Mouse (Mus musculus) neural tube, embryonic 11.5 days (tissue): Measurements from ENCODE around the gene Smg6. TPM values are rescaled to one million over a fixed set of nuclear protein-coding genes. Genes with fewer than 3 reads are reported as not detected.
A peak's percentile ranks its signal among the peaks of the same experiment; 100 is the strongest.

Source experiments
- ATAC-seq: fragments of 200-750 bp; cut with Nextera tagmentation; 2 replicates; pipeline ENCODE4 v1.8.0; 2017; ENCODE audit warnings: moderate number of reproducible peaks, mild to moderate bottlenecking, moderate TSS enrichment, moderate library complexity; ENCODE audit not compliant: insufficient read depth, low FRiP score, low TSS enrichment
- DNase-seq: peaks from one replicate; pipeline ENCODE4 v3.0.0-alpha.2; 2015; ENCODE audit warnings: low spot score
- H3K27ac ChIP-seq: fragments of 300-500 bp; sonication (generic); 2 replicates; pipeline ENCODE4 v1.5.1; 2014; ENCODE audit warnings: low read depth, mild to moderate bottlenecking, low read length
- H3K27me3 ChIP-seq: fragments of 300-500 bp; sonication (generic); 2 replicates; pipeline ENCODE4 v1.6.1; 2014; ENCODE audit warnings: mild to moderate bottlenecking, low read length, mixed read lengths; ENCODE audit not compliant: control insufficient read depth, insufficient read depth
- H3K36me3 ChIP-seq: fragments of 300-500 bp; sonication (generic); 2 replicates; pipeline ENCODE4 v1.6.1; 2014; ENCODE audit warnings: mild to moderate bottlenecking, low read length, moderate library complexity, mixed read lengths; ENCODE audit not compliant: control insufficient read depth, insufficient read depth
- H3K4me1 ChIP-seq: fragments of 300-500 bp; sonication (generic); 2 replicates; pipeline ENCODE4 v1.6.1; 2014; ENCODE audit warnings: low read length, mixed read lengths; ENCODE audit not compliant: control insufficient read depth, insufficient read depth
- H3K4me2 ChIP-seq: fragments of 300-500 bp; sonication (generic); 2 replicates; pipeline ENCODE4 v1.6.1; 2014; ENCODE audit warnings: low read depth, mild to moderate bottlenecking, moderate library complexity
- H3K4me3 ChIP-seq: fragments of 300-500 bp; sonication (generic); 2 replicates; pipeline ENCODE4 v1.5.1; 2014; ENCODE audit warnings: low read depth, low read length
- H3K9ac ChIP-seq: fragments of 300-500 bp; sonication (generic); 2 replicates; pipeline ENCODE4 v1.6.1; 2014; ENCODE audit warnings: mild to moderate bottlenecking, low read length
- H3K9me3 ChIP-seq: fragments of 300-500 bp; sonication (generic); 2 replicates; pipeline ENCODE4 v1.6.1; 2016; ENCODE audit warnings: low read length; ENCODE audit not compliant: control insufficient read depth
- WGBS: fragments of 180-500 bp; shearing (Covaris S2); extraction: QIAGEN DNeasy Blood & Tissue Kit; methylation state at CpG from one replicate; pipeline ENCODE4 v1.1.7; 2014; 5-methylcytosine and 5-hydroxymethylcytosine counted together
- polyA plus RNA-seq: library from polyadenylated mRNA; unstranded; fragments of >200 nt; fragmentation: Nextera tagmentation; extraction: Ambion mirVana; gene quantifications from 2 replicates; pipeline ENCODE4 v1.2.1, GENCODE M21; 2014

The Smg6 gene
- polyA plus RNA-seq, 1 experiment from 2014 or later = 17.4 TPM

DNA sequence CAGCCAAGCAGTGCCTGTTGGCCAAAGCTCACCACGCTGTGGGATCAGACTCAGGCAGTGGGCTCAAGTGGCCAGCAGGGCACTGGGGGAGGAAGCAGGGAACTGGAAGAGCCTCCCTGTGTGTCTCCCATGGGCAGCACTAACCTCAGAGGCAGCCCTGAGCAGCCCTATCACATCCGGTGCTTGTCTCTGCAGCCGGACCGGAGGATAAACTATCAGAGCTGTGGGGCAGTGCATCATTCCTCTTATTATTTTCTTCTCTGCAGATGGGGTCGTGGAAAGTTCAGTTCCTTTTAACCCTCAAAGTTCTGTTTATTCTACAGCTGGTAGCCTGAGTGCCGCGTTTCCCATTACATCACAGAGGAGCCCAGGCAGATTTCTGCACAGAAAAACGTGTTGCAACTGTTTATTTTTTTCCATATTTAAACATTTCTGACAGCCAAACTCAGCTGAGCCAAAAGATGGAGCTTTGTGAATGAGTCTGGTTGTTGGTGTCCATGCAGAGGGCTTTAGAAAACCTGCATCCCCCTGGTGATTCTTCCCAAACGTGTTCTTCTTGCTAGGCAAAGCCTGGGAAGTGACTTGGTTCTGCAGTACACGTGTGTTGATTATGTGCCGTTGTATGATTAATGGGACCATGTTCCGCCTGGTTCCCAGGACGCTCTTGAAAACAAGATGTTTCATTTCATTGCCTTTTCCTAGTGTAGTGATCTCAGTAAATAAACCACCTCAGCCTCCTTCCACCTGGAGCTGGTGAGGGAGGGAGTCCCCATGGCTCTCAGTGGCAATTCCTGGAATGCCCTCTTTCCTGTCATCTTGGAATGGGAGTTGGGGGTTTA is 126.3 kb downstream of the Smg6 start:
- H3K27ac ChIP-seq = peak overlapping the region; percentile 37
- no peak; the same call in 1 of the 2 replicates for ATAC-seq
- 35% methylated on average over 13 of the region's 13 CpGs for WGBS

DNA sequence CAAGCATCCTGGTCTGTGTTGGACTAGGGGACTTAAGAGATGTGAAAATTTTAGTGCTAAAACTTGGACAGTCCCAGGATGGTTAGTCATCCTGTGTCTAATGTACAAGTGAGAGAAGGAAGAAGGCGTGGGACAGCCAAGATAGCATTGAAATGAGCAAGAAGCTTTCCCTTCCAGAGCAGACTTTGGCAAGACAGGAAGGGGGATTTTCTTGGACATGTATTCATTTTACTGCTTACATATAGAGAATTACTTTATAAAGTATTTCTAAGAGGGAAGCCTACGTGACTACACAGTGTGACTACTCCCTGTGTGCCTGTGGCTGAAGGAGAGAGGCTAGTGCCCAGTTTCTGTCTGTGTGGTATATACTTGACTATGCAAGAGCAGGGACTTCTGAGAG is 127.4 kb downstream of the Smg6 start:
- WGBS = 91% methylated on average over 2 of the region's 2 CpGs
- H3K27me3 ChIP-seq = no peaks in the 10 kb centered on the region
- ATAC-seq = no peak

More for the DNA sequence above, 126.3 kb downstream of the Smg6 start:
- Histone ChIP-seq H3K9me3 (no peaks in the 10 kb centered on the region), H3K4me2 (no peak overlapping the region), H3K27me3 (no peaks in the 10 kb centered on the region), H3K4me3 (no peak overlapping the region), H3K9ac (no peak overlapping the region), H3K36me3 (0 out of 2 replicates have a peak, but pooled peaks cover 2% of the 10 kb centered on the region), H3K4me1 (peaks cover 17% of the 10 kb centered on the region)
- peak; percentile 47 for DNase-seq

DNA sequence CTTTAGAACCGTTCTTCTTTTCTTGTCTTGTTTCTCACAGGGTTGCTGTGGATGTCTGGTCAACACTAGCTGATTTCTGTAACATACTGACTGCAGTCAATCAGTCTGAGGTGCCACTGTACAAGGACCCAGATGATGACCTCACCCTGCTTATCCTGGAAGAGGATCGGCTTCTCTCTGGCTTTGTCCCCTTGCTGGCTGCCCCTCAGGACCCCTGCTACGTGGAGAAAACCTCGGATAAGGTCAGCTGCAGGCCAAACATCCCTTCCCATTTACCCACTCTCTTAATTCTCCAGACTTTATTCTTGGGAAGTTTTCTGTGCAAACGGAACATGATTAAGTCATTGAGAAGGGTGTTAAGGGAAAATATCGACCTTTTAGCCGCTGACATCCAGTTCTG is 128.1 kb downstream of the Smg6 start:
- H3K9me3 ChIP-seq = no peaks in the 10 kb centered on the region
- no peak overlapping the region for H3K4me2 ChIP-seq
- peaks cover 17% of the 10 kb centered on the region for H3K4me1 ChIP-seq
- WGBS = 59% methylated on average over 7 of the region's 7 CpGs
- 0 out of 2 replicates have a peak, but pooled peaks cover 2% of the 10 kb centered on the region for H3K36me3 ChIP-seq
- no peak for DNase-seq
- H3K9ac ChIP-seq = no peak overlapping the region
- H3K4me3 ChIP-seq = no peak overlapping the region
- ATAC-seq = no peak
- H3K27ac ChIP-seq = 0 out of 2 replicates have a peak overlapping the region, but pooled peaks have one; percentile 35
- no peaks in the 10 kb centered on the region for H3K27me3 ChIP-seq

More for the DNA sequence above, 127.4 kb downstream of the Smg6 start:
- Histone ChIP-seq H3K4me3 (no peak overlapping the region), H3K27ac (no peak overlapping the region), H3K4me1 (peaks cover 17% of the 10 kb centered on the region), H3K4me2 (no peak overlapping the region), H3K36me3 (0 out of 2 replicates have a peak, but pooled peaks cover 2% of the 10 kb centered on the region), H3K9ac (no peak overlapping the region), H3K9me3 (no peaks in the 10 kb centered on the region)
- no peak for DNase-seq

DNA sequence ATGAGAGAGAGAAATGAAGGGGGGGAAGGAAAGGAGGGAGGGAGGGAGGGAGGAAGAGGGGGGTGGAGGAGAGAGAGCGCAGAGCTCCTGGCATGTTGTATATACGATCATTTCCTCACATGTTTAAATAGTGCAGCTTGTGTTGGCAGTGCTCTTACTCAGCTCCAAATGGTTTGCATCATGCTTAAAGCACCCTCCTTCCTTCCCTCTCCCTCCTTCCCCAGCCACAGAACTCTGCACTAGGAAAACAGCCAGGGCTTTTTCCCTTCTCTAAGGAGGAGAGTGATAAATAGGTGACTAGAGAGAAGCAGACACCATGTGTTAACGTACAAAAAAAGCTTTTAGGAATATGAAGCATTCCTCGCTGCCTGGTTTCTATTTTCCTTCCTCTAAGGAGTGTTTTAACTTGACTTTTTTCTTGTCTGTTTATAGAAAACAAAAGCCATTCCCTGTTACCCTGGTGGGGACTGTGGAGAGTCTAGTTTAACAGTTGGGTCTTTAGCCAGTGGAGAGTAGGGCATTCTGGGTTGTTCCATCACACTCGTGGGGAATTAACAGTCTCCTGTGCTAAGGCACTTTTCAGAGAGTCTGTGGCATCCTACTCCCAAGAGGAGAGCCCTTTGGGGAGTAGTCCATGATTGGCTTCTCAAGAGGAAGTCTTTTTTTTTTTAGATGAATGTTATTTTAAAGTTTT is 128.7 kb downstream of the Smg6 start:
- Histone ChIP-seq H3K9ac (no peak overlapping the region), H3K4me2 (no peak overlapping the region), H3K27ac (0 out of 2 replicates have a peak overlapping the region, but pooled peaks have one; percentile 4), H3K4me1 (peaks cover 17% of the 10 kb centered on the region), H3K4me3 (no peak overlapping the region), H3K9me3 (no peaks in the 10 kb centered on the region), H3K36me3 (0 out of 2 replicates have a peak, but pooled peaks cover 2% of the 10 kb centered on the region), H3K27me3 (no peaks in the 10 kb centered on the region)
- WGBS = 46% methylated on average over 5 of the region's 5 CpGs
- no peak for ATAC-seq
- DNase-seq = no peak

DNA sequence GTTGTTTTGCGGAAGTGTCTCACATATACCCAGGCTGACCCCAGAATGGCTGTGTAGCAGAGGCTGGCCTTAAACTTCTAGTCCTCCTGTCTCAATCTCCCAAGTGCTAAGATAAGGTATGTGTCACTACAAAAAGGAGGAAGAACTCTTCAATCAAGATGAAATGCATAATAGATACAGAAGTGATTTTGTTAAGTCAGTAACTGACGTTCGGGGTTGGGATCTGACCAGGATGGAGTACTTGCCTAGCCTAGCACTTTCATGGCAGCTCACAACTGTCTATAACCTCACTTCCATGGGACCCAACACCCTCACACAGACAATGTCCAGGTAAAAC is 129.2 kb downstream of the Smg6 start:
- Histone ChIP-seq H3K36me3 (0 out of 2 replicates have a peak, but pooled peaks cover 1% of the 10 kb centered on the region), H3K4me3 (no peak overlapping the region), H3K4me1 (peaks cover 12% of the 10 kb centered on the region), H3K4me2 (no peak overlapping the region), H3K9ac (no peak overlapping the region), H3K9me3 (no peaks in the 10 kb centered on the region), H3K27me3 (no peaks in the 10 kb centered on the region), H3K27ac (no peak overlapping the region)
- ATAC-seq (no peak), DNase-seq (no peak)
- 92% methylated on average over 3 of the region's 3 CpGs for WGBS

DNA sequence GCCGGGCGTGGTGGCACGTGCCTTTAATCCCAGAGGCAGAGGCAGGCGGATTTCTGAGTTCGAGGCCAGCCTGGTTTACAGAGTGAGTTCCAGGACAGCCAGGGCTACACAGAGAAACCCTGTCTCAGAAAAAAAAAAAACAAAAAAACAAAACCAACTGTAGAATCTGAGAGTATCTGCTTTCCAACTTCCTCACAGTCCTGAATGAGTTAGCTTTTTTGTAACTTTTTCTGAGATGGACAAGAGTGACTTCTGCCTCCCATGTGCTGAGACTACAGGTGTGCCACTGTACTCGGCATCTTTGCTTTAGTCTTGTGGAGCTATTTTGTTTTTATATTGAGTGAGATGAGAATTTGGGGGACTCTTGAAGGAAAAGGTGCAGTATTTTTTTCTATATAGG is 137.0 kb downstream of the Smg6 start:
- no peak overlapping the region for H3K4me2 ChIP-seq
- H3K36me3 ChIP-seq = no peaks in the 10 kb centered on the region
- no peak overlapping the region for H3K9ac ChIP-seq
- no peaks in the 10 kb centered on the region for H3K4me1 ChIP-seq
- 93% methylated on average over 6 of the region's 6 CpGs for WGBS
- DNase-seq = no peak
- no peak overlapping the region for H3K4me3 ChIP-seq
- no peak overlapping the region for H3K27ac ChIP-seq
- no peaks in the 10 kb centered on the region for H3K9me3 ChIP-seq
- H3K27me3 ChIP-seq = no peaks in the 10 kb centered on the region
- ATAC-seq = no peak

DNA sequence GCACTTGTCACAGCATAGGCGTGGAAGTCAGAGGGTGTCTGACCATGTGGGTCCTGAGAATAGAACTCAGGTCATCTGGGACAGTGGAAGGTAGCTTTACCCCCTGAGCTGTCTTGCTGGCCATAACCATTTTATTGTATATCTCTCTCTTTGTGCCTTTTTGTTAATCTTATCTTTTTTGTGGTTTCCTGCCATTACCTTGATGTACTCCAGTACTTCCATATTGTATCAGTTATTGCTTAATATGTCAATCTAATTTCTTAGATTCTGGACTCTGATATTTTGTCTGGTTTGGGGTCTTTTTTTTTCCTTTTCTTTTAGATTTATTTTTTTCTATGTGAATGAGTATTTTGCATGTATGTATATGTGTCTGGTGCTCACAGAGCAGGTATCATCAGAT is 138.6 kb downstream of the Smg6 start:
- no peak overlapping the region for H3K4me3 ChIP-seq
- no peak overlapping the region for H3K9ac ChIP-seq
- no peaks in the 10 kb centered on the region for H3K27me3 ChIP-seq
- H3K4me2 ChIP-seq = no peak overlapping the region
- DNase-seq (no peak), ATAC-seq (no peak)
- H3K36me3 ChIP-seq = no peaks in the 10 kb centered on the region
- H3K4me1 ChIP-seq = no peaks in the 10 kb centered on the region
- H3K27ac ChIP-seq = no peak overlapping the region
- WGBS = 96% methylated on average over 1 of the region's 1 CpGs
- no peaks in the 10 kb centered on the region for H3K9me3 ChIP-seq

DNA sequence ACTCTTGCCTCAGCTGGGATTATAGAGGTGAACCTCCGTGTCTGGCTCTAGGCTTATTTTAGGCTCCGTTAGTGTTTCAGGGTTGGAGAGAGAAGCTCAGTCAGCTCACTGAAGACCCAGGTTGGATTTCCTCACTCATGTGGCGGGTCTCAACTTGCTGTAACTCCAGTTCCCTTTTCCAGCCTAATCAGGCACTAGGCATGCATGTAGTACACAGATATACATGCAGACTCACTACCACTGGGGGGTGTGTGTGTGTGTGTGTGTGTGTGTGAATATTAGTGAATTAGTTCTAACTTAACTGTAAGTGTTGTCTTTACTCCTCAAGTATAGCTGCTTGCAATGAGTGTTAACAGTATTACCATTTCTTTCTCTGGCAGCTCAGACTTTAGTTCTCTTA is 145.7 kb downstream of the Smg6 start:
- DNase-seq = no peak
- H3K4me2 ChIP-seq = no peak overlapping the region
- no peak overlapping the region for H3K27ac ChIP-seq
- H3K9me3 ChIP-seq = no peaks in the 10 kb centered on the region
- no peaks in the 10 kb centered on the region for H3K36me3 ChIP-seq
- WGBS = 86% methylated on average over 3 of the region's 3 CpGs
- no peaks in the 10 kb centered on the region for H3K4me1 ChIP-seq
- no peak overlapping the region for H3K9ac ChIP-seq
- H3K27me3 ChIP-seq = no peaks in the 10 kb centered on the region
- ATAC-seq = no peak
- no peak overlapping the region for H3K4me3 ChIP-seq
